Mouse (Mus musculus): ENCODE measurements around the gene Gtdc1. TPM values are rescaled to one million over a fixed set of nuclear protein-coding genes. Genes with fewer than 3 reads are reported as not detected.

Gene Gtdc1
- polyA plus RNA-seq, 1 experiment: 2.8 TPM

DNA sequence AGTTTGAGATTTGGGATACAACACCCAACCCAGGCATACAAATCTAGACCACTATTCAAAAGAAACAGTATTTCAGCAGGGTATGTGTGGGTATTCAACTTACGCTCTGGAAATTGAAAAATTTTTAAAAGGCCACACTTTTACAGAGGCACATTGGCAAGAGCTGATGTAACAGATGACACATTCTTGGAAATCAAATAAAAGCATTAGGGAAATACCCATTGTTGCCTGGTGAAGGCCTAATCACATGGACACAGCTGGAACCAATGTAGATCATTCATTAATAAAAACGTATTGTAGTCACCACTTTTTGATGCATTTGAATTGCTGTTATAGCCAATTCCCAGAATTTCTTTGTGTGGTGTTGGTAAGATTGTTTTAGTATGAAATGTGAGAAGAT, 73.0 kb downstream of the Gtdc1 start:
- TF ChIP-seq GATA1 (IDR thresholded peaks at IDR 0.05; ENCODE audit: low read length): no peak

DNA sequence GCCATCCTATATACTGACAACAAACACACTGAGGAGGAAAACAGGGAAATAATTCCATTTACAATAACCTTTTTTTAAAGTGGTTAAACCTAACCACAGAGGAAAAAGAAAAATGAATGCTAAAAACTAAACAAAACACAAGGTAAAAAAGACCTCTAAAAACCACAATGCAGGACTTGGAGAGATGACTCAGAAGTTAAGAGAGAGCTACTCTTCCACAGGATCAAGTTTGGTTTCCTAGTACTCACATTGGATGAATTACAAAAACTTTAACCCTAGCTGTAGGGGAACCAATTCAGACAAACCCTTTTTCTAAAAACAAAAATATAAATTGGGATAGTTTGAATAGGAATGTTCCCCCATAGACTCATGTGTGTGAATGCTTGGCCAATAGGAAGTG, 77.8 kb downstream of the Gtdc1 start:
- no peak for TF ChIP-seq GATA1 (IDR thresholded peaks at IDR 0.05; ENCODE audit: low read length)

DNA sequence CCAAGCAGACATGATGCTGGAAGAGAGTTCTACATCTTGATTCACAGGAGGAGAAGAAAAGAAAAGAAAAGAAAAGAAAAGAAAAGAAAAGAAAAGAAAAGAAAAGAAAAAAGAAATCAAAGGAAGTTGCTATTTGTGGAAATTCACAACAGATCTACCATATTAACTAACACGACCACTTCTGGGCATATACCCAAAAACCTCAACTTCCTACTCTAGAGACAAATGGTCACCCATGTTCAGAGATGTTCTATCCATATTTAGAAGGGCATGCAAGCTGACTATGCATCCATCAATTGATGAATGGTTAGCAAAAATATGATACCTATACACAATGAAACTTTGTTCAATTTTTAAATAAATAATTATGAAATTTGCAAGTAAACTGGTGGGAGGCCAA, 79.3 kb downstream of the Gtdc1 start:
- no peak for TF ChIP-seq GATA1 (IDR thresholded peaks at IDR 0.05; ENCODE audit: low read length)

DNA sequence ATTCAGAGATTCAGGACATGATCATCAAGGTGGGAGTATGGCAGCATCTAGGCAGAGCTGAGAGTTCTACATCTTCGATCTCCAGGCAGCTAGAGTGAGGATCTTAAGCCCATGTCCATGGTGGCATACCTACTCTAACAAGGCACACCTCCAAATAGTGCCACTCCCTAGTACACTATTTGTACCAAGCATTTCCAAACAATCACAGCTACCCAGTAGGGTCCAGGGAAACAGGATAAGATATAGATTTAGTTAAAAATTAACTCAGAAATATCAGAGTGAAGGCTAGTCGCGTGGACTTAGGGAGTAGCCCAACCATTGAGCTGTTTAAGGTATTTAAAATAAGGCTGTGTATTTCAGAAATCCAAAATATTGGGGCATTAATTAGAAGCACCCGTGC, 82.0 kb downstream of the Gtdc1 start:
- no peak for TF ChIP-seq GATA1 (IDR thresholded peaks at IDR 0.05; ENCODE audit: low read length)

DNA sequence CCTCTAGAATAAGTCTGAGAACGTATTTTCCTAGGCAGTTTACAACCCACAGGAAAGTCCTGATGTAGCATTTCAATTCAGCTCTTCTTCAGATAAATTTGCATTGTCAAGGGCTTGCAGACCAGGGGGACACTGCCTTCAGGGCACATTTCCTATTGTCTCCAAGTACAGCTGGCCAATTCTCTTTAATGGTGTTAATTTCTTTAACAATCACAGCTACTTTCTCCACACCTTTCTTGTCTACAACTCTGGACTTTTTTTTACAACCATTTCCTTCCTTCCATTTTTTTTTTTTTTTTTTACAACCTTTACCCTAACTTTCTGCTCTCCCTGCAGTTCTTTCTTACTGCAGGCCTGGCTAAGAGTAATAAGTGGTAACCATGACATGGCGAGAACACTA, 97.7 kb downstream of the Gtdc1 start:
- TF ChIP-seq GATA1 (IDR thresholded peaks at IDR 0.05; ENCODE audit: low read length): no peak

DNA sequence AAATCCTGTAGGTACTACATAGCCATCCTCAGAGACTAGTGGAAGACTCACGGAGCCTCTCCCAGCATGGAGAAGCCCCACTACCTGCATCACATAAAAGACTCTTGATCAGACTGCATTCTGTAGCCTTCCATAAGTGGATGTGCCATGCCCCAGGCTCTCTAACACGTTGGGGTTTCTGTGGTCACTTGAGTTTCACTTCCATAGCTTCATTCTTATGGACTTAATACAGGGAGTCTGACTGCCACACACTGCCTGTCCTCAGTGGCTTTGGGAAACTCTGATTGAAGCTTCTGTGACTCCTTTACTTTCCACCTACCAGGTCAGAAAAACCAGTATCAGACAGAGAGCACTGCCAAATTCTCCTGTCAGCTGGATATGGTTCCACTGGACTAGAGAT, 98.1 kb downstream of the Gtdc1 start:
- TF ChIP-seq GATA1 (IDR thresholded peaks at IDR 0.05; ENCODE audit: low read length): no peak

DNA sequence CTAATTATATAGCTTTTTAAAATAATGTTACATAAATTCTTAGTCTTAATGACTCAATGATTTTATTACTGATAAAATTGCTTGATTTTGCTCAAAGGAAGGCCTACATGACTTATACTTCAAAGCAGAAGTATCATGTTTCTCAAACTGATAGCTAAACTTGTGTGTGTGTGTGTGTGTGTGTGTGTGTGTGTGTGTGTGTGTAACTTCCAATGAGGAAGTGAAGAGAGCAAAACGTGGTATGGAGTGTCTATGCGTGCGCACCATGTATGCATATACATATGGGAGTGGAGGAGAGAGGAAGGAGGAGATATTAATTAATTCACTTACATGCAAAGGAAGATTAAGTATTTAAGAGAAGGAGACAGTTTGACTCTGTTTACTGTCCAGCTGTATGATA, 100.8 kb downstream of the Gtdc1 start:
- TF ChIP-seq GATA1 (IDR thresholded peaks at IDR 0.05; ENCODE audit: low read length): no peak

DNA sequence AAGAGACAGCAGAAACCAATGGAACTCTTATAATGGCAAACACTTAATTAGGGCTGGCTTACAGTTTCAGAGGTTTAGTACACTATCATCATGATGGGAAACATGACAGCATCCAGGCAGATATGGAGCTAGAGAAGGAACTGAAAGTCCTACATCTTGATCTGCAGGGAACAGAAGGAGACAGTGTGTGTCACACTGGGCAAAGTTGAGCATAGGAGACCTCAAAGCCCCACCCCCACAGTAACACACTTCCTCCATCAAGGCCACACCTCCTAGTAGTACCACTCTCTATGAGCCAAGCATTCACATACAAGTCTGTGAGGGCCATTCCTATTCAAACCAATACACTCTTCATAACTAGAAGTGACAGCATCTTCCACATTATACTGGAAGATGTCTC, 109.7 kb downstream of the Gtdc1 start:
- no peak for TF ChIP-seq GATA1 (IDR thresholded peaks at IDR 0.05; ENCODE audit: low read length)

DNA sequence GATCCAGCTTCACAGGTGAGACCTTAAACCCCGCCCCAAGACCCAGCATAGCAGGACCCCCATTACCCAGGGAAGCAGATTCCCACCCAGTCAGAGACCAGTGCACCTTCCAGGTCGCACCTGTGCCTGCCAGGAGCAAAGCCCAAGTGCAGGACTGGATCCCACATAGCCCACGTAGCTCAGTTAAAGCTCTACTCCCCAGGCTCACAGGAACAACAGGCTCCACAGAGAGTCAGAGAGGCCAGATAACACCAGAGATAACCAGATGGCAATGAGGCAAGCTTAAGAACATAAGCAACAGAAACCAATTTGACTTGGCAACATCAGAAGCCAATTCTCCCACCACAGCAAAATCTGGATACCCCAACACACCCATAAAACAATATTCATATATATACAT, 113.7 kb downstream of the Gtdc1 start:
- no peak for TF ChIP-seq GATA1 (IDR thresholded peaks at IDR 0.05; ENCODE audit: low read length)

DNA sequence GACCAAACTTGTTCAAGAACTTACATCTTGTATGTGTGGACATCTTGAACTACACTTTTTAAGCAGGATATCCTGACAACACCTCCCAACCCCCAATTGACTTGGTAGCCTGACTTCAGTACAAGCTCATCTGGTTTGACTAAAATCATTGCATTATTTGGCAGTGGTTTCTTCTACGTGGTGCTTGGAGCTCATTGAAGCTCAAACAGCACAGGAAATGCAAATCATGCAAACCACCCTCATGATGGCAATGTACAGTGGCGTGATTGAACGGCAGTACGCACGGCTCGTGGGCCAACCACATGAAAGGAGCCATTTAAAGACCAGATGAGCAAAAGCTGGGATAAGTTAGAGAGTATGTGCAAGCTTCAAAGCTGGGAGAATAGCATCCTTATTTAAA, 123.0 kb downstream of the Gtdc1 start:
- no peak for TF ChIP-seq GATA1 (IDR thresholded peaks at IDR 0.05; ENCODE audit: low read length)

DNA sequence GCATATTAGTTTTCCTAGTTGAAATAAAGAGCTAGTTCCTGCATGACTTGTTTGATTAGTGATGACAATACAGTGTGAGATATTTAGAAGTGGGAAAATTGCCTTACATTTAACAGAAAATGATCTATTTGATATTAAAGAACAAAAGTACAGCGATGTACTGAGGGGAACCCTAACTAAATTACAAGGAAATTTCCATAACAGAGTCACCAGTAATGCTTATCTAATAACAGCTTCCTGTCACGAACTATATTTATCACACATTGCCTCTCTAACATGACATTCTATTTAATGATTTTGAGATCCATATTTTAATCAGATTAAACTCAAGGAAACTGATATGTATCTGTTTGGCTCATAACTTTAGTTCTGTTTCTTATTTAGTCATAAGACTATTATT, 126.1 kb downstream of the Gtdc1 start:
- no peak for TF ChIP-seq GATA1 (IDR thresholded peaks at IDR 0.05; ENCODE audit: low read length)

DNA sequence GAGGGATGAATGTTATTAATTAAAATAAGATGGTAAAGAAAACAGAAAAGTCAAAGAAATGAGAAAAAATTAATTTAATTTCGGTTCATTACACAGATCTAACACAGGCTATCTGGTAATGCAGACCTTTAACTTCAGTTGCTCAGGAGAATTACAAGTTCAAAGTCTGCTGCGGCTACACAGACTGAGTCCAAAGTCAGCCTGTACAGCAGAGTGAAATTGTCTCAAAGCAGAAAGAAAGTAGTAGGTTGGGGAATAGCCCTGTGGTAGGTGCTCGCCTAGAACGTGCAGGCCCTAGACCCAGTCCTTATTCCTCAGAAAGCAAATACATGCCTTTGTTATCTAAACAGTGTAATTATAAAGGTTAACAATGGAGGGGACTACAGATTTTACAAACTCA, 135.6 kb downstream of the Gtdc1 start:
- TF ChIP-seq GATA1 (IDR thresholded peaks at IDR 0.05; ENCODE audit: low read length): no peak

DNA sequence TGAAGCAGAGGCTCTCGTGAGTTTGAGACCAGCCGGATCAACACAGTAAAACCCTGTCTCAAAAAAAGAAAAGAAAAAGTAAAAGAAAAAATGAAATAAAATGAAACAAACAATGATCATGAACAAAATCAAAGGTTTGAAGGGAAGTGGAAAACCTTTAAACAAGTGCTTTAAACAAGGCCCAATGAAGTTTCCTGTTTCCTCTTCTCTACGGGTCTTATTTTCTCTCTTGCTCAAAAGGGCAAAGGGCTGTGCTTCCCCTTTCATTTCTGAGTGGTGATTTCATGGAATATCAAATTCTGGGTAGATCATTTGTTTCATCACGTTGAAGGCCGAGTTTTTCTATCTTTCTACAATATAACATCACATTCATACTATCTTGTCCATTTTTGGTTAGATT, 136.3 kb downstream of the Gtdc1 start:
- no peak for TF ChIP-seq GATA1 (IDR thresholded peaks at IDR 0.05; ENCODE audit: low read length)

DNA sequence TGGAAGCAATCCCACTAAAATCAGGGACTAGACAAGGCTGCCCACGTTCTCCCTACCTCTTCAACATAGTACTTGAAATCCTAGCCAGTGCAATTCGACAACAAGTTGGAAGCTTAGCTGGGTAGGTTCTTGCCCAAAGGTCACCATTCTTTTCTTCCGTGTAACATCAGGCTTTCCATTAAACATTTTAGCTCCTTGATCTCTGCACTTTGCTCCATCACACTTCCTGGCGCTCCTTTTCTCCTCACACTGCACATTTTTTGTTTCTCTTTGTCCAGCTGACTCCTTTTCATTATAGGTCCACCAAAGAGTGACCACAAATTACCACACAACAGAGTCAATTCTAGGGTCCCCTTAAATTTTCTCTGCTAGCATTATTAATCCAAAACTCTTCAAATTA, 144.7 kb downstream of the Gtdc1 start:
- no peak for TF ChIP-seq GATA1 (IDR thresholded peaks at IDR 0.05; ENCODE audit: low read length)

DNA sequence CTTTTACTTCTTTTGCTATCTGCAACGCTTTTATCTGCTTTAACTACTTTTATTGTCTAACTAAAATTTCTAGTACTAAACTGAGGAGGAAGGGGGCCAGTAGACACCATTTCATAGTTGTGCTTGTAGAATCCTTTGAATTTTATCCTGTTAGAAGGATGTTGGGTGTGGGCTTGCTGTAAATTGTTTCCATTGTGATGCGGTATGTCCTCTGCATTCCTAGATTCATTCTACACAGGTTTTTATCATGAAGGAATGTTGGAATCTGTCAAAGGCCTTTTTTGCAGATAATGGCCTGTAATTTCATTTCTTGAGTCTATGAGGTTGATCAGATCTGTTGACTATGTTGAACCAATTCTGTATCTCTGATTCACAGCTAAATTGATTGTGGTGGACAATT, 146.5 kb downstream of the Gtdc1 start:
- no peak for TF ChIP-seq GATA1 (IDR thresholded peaks at IDR 0.05; ENCODE audit: low read length)

DNA sequence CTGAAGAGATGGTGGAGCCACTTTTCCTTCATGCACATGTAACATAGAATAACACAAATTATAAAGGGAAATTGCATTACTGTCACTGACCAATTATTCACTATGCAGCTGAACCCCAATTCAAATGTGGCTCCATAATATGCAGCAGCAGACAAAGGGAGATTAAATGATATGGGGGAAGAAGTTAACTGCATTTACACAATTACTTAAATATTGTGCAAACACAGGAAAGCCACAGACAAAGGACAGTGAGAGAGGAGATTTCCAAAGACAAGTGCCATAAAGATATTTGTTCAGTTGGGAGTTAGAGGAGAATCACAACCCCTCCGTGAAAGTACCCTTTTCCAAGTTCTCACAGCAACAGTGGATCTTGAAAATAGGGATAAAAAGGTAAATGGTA, 163.6 kb downstream of the Gtdc1 start:
- TF ChIP-seq GATA1 (IDR thresholded peaks at IDR 0.05; ENCODE audit: low read length): no peak

DNA sequence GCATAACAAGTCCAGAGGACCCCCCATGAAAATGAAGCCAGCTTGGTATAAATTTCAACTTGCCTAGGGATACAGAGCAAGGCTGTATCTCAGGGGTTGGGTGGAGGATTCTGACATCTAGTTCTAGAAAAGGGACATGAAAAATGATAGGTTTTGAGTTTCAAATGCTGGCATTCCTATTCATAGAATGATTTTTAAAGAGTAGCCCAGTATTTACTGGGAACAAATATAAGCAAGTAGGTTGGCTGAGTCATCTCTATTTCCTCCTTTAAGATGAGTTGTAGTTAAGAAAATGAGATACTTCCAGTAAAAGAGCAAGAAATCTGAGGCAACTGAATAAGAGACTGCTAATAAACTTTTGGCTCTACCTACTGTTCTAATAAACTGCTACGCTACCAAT, 190.8 kb downstream of the Gtdc1 start:
- TF ChIP-seq GATA1 (IDR thresholded peaks at IDR 0.05; ENCODE audit: low read length): no peak

DNA sequence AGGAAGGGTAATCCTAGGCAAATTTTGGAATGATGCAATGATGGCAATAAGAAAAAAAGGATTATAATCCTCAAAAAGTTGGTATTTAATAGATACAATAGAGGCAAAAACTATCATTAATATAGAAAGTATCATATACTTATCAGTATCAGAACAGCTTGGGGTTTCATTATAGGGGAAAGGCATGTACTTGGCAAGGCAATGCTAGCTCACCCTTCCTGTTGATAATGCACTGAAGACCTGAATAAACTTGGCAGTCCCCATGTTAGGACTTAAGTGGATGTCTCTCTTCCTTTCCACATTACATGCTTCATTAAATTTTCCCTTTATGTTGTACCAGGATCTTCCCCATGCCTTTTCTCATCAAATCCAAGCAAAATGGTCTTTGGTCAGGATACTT, 206.0 kb downstream of the Gtdc1 start:
- TF ChIP-seq GATA1 (IDR thresholded peaks at IDR 0.05; ENCODE audit: low read length): no peak

Data from G1E-ER4 (cell line).